Mouse (Mus musculus) embryonic facial prominence, embryonic 12.5 days (tissue): Measurements from ENCODE around the gene Adprm. TPM values are rescaled to one million over a fixed set of nuclear protein-coding genes. Genes with fewer than 3 reads are reported as not detected.

Experiments
- ATAC-seq: fragments of 200-750 bp; cut with Nextera tagmentation; 2 replicates; pipeline ENCODE4 v1.8.0; 2017; ENCODE audit not compliant: insufficient number of reproducible peaks, insufficient read depth, low FRiP score, low TSS enrichment
- H3K27ac ChIP-seq: fragments of 300-500 bp; sonication (generic); 2 replicates; pipeline ENCODE4 v1.5.1; 2016; ENCODE audit warnings: mild to moderate bottlenecking
- H3K27me3 ChIP-seq: fragments of 300-500 bp; sonication (generic); 2 replicates; pipeline ENCODE4 v1.6.1; 2016; ENCODE audit warnings: mild to moderate bottlenecking, moderate library complexity
- H3K36me3 ChIP-seq: fragments of 300-500 bp; sonication (generic); 2 replicates; pipeline ENCODE4 v1.6.1; 2016; ENCODE audit warnings: mild to moderate bottlenecking
- H3K4me1 ChIP-seq: fragments of 300-500 bp; sonication (generic); 2 replicates; pipeline ENCODE4 v1.6.1; 2016
- H3K4me2 ChIP-seq: fragments of 300-500 bp; sonication (generic); replicated peaks from 2 replicates; pipeline ENCODE4 v1.6.1; 2016; ENCODE audit warnings: mild to moderate bottlenecking, moderate library complexity
- H3K4me3 ChIP-seq: fragments of 300-500 bp; sonication (generic); 2 replicates; pipeline ENCODE4 v1.5.1; 2016; ENCODE audit warnings: mild to moderate bottlenecking
- H3K9ac ChIP-seq: fragments of 300-500 bp; sonication (generic); 2 replicates; pipeline ENCODE4 v1.6.1; 2016; ENCODE audit warnings: mild to moderate bottlenecking, moderate library complexity
- H3K9me3 ChIP-seq: fragments of 300-500 bp; sonication (generic); 2 replicates; pipeline ENCODE4 v1.6.1; 2016; ENCODE audit warnings: mild to moderate bottlenecking, moderate library complexity
- WGBS: fragments of 180-500 bp; shearing (Covaris S2); methylation state at CpG from one replicate; pipeline ENCODE4 v1.1.7; 2016; 5-methylcytosine and 5-hydroxymethylcytosine counted together
- polyA plus RNA-seq: library from polyadenylated mRNA; unstranded; fragments of >200 nt; fragmentation: Nextera tagmentation; extraction: Ambion mirVana; gene quantifications from 2 replicates; pipeline ENCODE4 v1.2.1, GENCODE M21; 2016

The Adprm gene
- polyA plus RNA-seq, 1 experiment from 2014 or later = 34.8 TPM

DNA sequence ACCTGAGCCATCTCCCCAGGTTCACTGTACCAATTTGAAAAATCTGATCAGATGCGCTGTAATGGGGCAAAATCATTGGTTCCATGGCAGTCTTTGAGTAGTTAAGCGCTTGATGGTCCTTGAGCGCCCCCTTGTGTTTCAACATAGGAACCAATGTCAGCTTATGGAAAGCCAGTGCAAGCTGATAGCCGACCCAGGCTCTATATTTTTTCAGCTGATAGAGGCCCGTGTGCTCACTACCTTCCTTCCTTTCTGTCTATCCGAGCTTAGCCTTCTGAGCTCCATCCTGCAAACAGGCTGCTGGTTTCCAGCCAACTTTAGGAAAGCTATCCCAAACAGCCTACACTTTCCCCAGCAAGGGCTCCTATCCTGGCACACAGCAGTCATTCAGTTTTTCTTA is 33.1 kb upstream of the Adprm start:
- WGBS = 5% methylated on average over 6 of the region's 6 CpGs

DNA sequence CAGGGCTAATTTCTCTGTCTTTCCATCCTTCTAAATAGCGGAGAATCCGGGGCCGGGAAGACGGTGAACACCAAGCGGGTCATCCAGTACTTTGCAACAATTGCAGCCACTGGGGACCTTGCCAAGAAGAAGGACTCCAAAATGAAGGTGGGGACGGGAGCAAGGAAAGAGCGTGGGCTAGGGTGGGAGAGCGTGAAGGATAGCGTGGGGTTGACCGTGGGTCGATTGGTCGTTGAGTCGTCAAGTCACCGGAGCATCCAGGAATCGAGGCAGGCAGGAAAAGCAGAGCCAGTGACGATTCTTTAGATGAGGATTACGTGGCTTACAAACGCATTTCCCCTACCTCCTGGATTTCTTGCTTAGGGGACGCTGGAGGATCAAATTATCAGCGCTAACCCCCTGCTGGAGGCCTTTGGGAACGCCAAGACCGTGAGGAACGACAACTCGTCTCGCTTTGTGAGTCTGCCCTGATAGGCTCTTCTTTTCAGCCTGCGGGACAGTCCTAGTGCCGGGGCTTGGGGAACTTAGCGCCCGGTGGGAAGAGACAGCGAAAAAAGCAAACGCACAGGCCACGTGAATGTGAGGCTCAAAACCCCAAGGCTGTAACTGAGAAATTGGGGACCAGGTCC is 31.4 kb upstream of the Adprm start:
- no peak for ATAC-seq
- no peak overlapping the region for H3K27ac ChIP-seq
- no peaks in the 10 kb centered on the region for H3K9me3 ChIP-seq
- H3K9ac ChIP-seq = no peak overlapping the region
- no peaks in the 10 kb centered on the region for H3K36me3 ChIP-seq
- H3K27me3 ChIP-seq = peaks cover 17% of the 10 kb centered on the region; the same call in 1 of the 2 replicates
- H3K4me1 ChIP-seq = peaks cover 7% of the 10 kb centered on the region; the same call in 1 of the 2 replicates
- no peak overlapping the region for H3K4me2 ChIP-seq
- WGBS = 36% methylated on average over 32 of the region's 32 CpGs
- no peak overlapping the region for H3K4me3 ChIP-seq

More for the DNA sequence above, 33.1 kb upstream of the Adprm start:
- H3K36me3 ChIP-seq = no peaks in the 10 kb centered on the region
- peaks cover 17% of the 10 kb centered on the region; the same call in 1 of the 2 replicates for H3K27me3 ChIP-seq
- no peak overlapping the region for H3K4me3 ChIP-seq
- H3K27ac ChIP-seq = no peak overlapping the region
- no peak overlapping the region for H3K9ac ChIP-seq
- H3K4me1 ChIP-seq = peaks cover 7% of the 10 kb centered on the region; the same call in 1 of the 2 replicates
- H3K4me2 ChIP-seq = no peak overlapping the region
- ATAC-seq = no peak
- H3K9me3 ChIP-seq = no peaks in the 10 kb centered on the region

- H3K9me3 ChIP-seq = no peaks in the 10 kb centered on the region
- ATAC-seq = no peak
- no peak overlapping the region for H3K4me3 ChIP-seq
- no peak overlapping the region for H3K4me2 ChIP-seq
- WGBS = 71% methylated on average over 6 of the region's 6 CpGs
- H3K36me3 ChIP-seq = no peaks in the 10 kb centered on the region
- no peak overlapping the region for H3K9ac ChIP-seq
- peaks cover 17% of the 10 kb centered on the region; the same call in 1 of the 2 replicates for H3K27me3 ChIP-seq
- peaks cover 7% of the 10 kb centered on the region; the same call in 1 of the 2 replicates for H3K4me1 ChIP-seq
- H3K27ac ChIP-seq = no peak overlapping the region
Observed at GRCm38 (mm10) chr11:67083239-67083638, 30.8 kb upstream of the Adprm start.

GRCm38 (mm10) chr11:67082793-67083192 is 30.4 kb upstream of the Adprm start:
- H3K4me3 ChIP-seq = no peak overlapping the region
- H3K36me3 ChIP-seq = no peaks in the 10 kb centered on the region
- H3K4me2 ChIP-seq = no peak overlapping the region
- no peak for ATAC-seq
- H3K9me3 ChIP-seq = no peaks in the 10 kb centered on the region
- H3K27me3 ChIP-seq = peaks cover 17% of the 10 kb centered on the region; the same call in 1 of the 2 replicates
- no peak overlapping the region for H3K9ac ChIP-seq
- WGBS = 84% methylated on average over 13 of the region's 13 CpGs
- H3K27ac ChIP-seq = no peak overlapping the region
- H3K4me1 ChIP-seq = peaks cover 7% of the 10 kb centered on the region; the same call in 1 of the 2 replicates

DNA sequence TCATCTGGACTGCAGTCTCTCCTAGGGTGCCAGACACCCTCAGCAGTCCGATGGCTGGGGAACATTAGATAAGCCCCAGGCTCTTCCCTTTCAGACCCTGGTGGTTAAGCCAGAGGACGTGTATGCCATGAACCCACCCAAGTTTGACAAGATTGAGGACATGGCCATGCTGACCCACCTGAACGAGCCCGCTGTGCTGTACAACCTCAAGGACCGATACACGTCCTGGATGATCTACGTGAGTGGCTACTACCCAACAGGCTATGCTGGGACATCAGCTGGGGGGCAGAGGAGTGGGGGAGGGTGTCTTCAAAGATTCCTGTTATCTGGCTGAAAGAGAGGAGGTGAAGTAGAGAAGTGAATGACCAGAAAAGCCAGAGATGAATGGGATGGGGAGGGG is 29.8 kb upstream of the Adprm start:
- WGBS = 87% methylated on average over 7 of the region's 7 CpGs
- H3K36me3 ChIP-seq = no peaks in the 10 kb centered on the region

GRCm38 (mm10) chr11:67081125-67081649 is 28.8 kb upstream of the Adprm start:
- Histone ChIP-seq H3K4me3 (no peak overlapping the region), H3K9ac (no peak overlapping the region), H3K27me3 (peaks cover 17% of the 10 kb centered on the region; the same call in 1 of the 2 replicates), H3K4me2 (0 out of 2 replicates have a peak overlapping the region, but pooled peaks have one; percentile 17), H3K27ac (no peak overlapping the region), H3K4me1 (peaks cover 7% of the 10 kb centered on the region; the same call in 1 of the 2 replicates), H3K36me3 (no peaks in the 10 kb centered on the region), H3K9me3 (no peaks in the 10 kb centered on the region)
- peak; percentile 43; the same call in 1 of the 2 replicates for ATAC-seq
- WGBS = 5% methylated on average over 11 of the region's 11 CpGs

More for the DNA sequence above, 29.8 kb upstream of the Adprm start:
- ATAC-seq = no peak
- H3K27ac ChIP-seq = no peak overlapping the region
- H3K27me3 ChIP-seq = peaks cover 17% of the 10 kb centered on the region; the same call in 1 of the 2 replicates
- H3K9me3 ChIP-seq = no peaks in the 10 kb centered on the region
- H3K4me1 ChIP-seq = peaks cover 7% of the 10 kb centered on the region; the same call in 1 of the 2 replicates
- no peak overlapping the region for H3K9ac ChIP-seq
- no peak overlapping the region for H3K4me3 ChIP-seq
- no peak overlapping the region for H3K4me2 ChIP-seq

DNA sequence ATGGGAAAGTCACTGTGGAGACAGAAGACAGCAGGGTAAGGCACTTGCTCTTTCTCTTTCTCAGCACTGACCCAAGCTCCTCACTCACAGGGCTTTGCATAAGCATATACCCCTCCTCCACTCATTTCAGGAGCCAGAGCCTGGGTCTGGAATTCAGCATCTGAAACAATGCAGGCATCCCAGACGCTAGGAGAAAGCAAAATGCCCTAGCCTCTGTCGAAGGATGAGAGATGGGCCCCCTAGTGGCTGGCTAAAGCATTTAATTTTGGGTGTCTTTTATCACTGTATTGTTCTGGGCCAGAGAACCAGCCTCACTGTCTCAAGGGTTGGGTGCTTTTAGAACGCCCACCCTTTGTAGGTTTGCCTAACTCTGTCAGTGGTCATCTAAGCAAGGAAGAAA is 27.8 kb upstream of the Adprm start:
- 8% methylated on average over 3 of the region's 3 CpGs for WGBS
- peaks cover 7% of the 10 kb centered on the region; the same call in 1 of the 2 replicates for H3K4me1 ChIP-seq
- H3K4me3 ChIP-seq = no peak overlapping the region
- no peak for ATAC-seq
- H3K4me2 ChIP-seq = no peak overlapping the region
- H3K27ac ChIP-seq = no peak overlapping the region
- H3K36me3 ChIP-seq = no peaks in the 10 kb centered on the region
- H3K27me3 ChIP-seq = peaks cover 17% of the 10 kb centered on the region; the same call in 1 of the 2 replicates
- no peak overlapping the region for H3K9ac ChIP-seq
- H3K9me3 ChIP-seq = no peaks in the 10 kb centered on the region

GRCm38 (mm10) chr11:67079740-67080139 is 27.3 kb upstream of the Adprm start:
- Histone ChIP-seq H3K4me3 (no peak overlapping the region), H3K4me1 (peaks cover 7% of the 10 kb centered on the region; the same call in 1 of the 2 replicates), H3K9ac (no peak overlapping the region), H3K4me2 (no peak overlapping the region), H3K27me3 (peaks cover 13% of the 10 kb centered on the region; the same call in 1 of the 2 replicates), H3K27ac (no peak overlapping the region), H3K9me3 (no peaks in the 10 kb centered on the region), H3K36me3 (no peaks in the 10 kb centered on the region)
- ATAC-seq = no peak
- WGBS = 67% methylated on average over 11 of the region's 11 CpGs

GRCm38 (mm10) chr11:67078888-67079287 is 26.5 kb upstream of the Adprm start:
- Histone ChIP-seq H3K4me1 (peaks cover 7% of the 10 kb centered on the region; the same call in 1 of the 2 replicates), H3K27me3 (peaks cover 5% of the 10 kb centered on the region; the same call in 1 of the 2 replicates), H3K27ac (no peak overlapping the region), H3K9ac (no peak overlapping the region), H3K9me3 (no peaks in the 10 kb centered on the region), H3K4me3 (no peak overlapping the region), H3K4me2 (no peak overlapping the region), H3K36me3 (no peaks in the 10 kb centered on the region)
- 84% methylated on average over 6 of the region's 6 CpGs for WGBS
- no peak for ATAC-seq

- 86% methylated on average over 5 of the region's 5 CpGs for WGBS
Observed at GRCm38 (mm10) chr11:67078000-67078399, 25.6 kb upstream of the Adprm start, which contains the start of gene Myh3. TSS of gene Myh3 (plus strand) at chr11:67078300.

GRCm38 (mm10) chr11:67077435-67077834 is 25.0 kb upstream of the Adprm start:
- H3K4me3 ChIP-seq = no peak overlapping the region
- H3K9me3 ChIP-seq = no peaks in the 10 kb centered on the region
- no peak overlapping the region for H3K27ac ChIP-seq
- WGBS = 60% methylated on average over 3 of the region's 3 CpGs
- peaks cover 7% of the 10 kb centered on the region; the same call in 1 of the 2 replicates for H3K4me1 ChIP-seq
- ATAC-seq = no peak
- H3K36me3 ChIP-seq = no peaks in the 10 kb centered on the region
- H3K4me2 ChIP-seq = no peak overlapping the region
- no peak overlapping the region for H3K9ac ChIP-seq
- H3K27me3 ChIP-seq = no peaks in the 10 kb centered on the region

More at GRCm38 (mm10) chr11:67078000-67078399, 25.6 kb upstream of the Adprm start, which contains the start of gene Myh3:
- H3K9me3 ChIP-seq = no peaks in the 10 kb centered on the region
- no peak for ATAC-seq
- no peaks in the 10 kb centered on the region for H3K27me3 ChIP-seq
- no peaks in the 10 kb centered on the region for H3K36me3 ChIP-seq
- no peak within 1 kb of the TSS for H3K27ac ChIP-seq
- peaks cover 7% of the 10 kb centered on the region; the same call in 1 of the 2 replicates for H3K4me1 ChIP-seq
- no peak within 1 kb of the TSS for H3K4me3 ChIP-seq
- no peak within 1 kb of the TSS for H3K4me2 ChIP-seq
- H3K9ac ChIP-seq = no peak within 1 kb of the TSS

DNA sequence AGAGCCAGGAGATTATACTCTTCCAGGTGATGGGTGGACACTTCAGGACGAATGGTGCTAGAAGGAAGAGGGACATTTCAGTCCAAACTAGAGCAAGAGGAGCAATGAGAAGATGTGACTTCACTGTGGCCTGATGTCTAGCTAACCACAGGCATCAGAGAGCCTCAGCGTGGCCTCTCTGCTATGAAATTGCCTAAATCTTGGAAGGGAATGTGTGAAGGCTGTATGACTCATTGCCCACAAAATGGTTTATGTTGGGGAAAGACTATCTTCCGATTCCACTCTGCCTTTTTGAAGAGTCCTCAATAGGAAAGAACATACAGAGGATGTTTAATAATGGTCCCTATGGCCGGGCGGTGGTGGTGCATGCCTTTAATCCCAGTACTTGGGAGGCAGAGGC is 24.4 kb upstream of the Adprm start:
- Histone ChIP-seq H3K9me3 (no peaks in the 10 kb centered on the region), H3K9ac (no peak overlapping the region), H3K27me3 (no peaks in the 10 kb centered on the region), H3K4me3 (no peak overlapping the region), H3K27ac (no peak overlapping the region), H3K4me1 (peaks cover 7% of the 10 kb centered on the region; the same call in 1 of the 2 replicates), H3K4me2 (no peak overlapping the region), H3K36me3 (no peaks in the 10 kb centered on the region)
- no peak for ATAC-seq
- 85% methylated on average over 5 of the region's 5 CpGs for WGBS
